8 mouse cellular contexts compared by ENCODE assay signal in genomic region chr8:4213210-4214005, GRCm38 (mm10). TPM values are rescaled to one million over a fixed set of nuclear protein-coding genes. Genes with fewer than 3 reads are reported as not detected.
DNase-seq lines count a peak whose midpoint lies in the region; ATAC-seq lines count a peak whose summit lies in the region.

No protein-coding gene starts in this region.

- whole genome bisulfite sequencing in embryonic facial prominence, embryonic 12.5 days, result 3% methylated on average over 18 of the region's 18 CpGs
- 3% methylated on average over 18 of the region's 18 CpGs for WGBS in limb, embryonic 10.5 days
- 3% methylated on average over 18 of the region's 18 CpGs for WGBS in stomach, embryonic 14.5 days

- peak overlapping the region; percentile 42 for H3K4me3 ChIP-seq in embryonic facial prominence, embryonic 12.5 days
- H3K4me3 ChIP-seq in limb, embryonic 10.5 days, result peak overlapping the region; percentile 54
- peak overlapping the region; percentile 41 for H3K4me3 ChIP-seq in stomach, embryonic 14.5 days (ENCODE audit: low read depth, low read length)

- H3K27me3 ChIP-seq in embryonic facial prominence, embryonic 12.5 days, result peaks cover 61% of the 10 kb centered on the region
- peaks cover 95% of the 10 kb centered on the region for H3K27me3 ChIP-seq in limb, embryonic 10.5 days (ENCODE audit: low read depth, poor library complexity, severe bottlenecking)
- no peaks in the 10 kb centered on the region for H3K27me3 ChIP-seq in stomach, embryonic 14.5 days (ENCODE audit: control insufficient read depth, insufficient read depth, low read length)

- peak; percentile 23; the same call in 1 of the 2 replicates for ATAC-seq in embryonic facial prominence, embryonic 12.5 days (ENCODE audit: insufficient number of reproducible peaks, insufficient read depth, low FRiP score, low TSS enrichment)
- peak; percentile 54 for ATAC-seq in megakaryocyte-erythroid progenitor cell, adult 5-6 weeks (replicated peaks; ENCODE audit: low FRiP score, low TSS enrichment, poor library complexity, severe bottlenecking)
- ATAC-seq in stomach, embryonic 14.5 days (ENCODE audit: insufficient number of reproducible peaks, insufficient read depth, low FRiP score, low read depth), result peak; percentile 77

- H3K27ac ChIP-seq in embryonic facial prominence, embryonic 12.5 days, result 0 out of 2 replicates have a peak overlapping the region, but pooled peaks have one; percentile 23
- H3K27ac ChIP-seq in limb, embryonic 10.5 days, result peak overlapping the region; percentile 70
- H3K27ac ChIP-seq in stomach, embryonic 14.5 days (ENCODE audit: low read length), result peak overlapping the region; percentile 49

- DNase-seq in urinary bladder, postnatal 14 days (ENCODE audit: low spot score), result peak; percentile 62
- DNase-seq in urinary bladder, adult 2 months (ENCODE audit: low spot score), result no peak
- peak; percentile 41 for DNase-seq in heart, postnatal 4 days
- peak; percentile 70 for DNase-seq in limb, embryonic 10.5 days (ENCODE audit: low spot score)
- DNase-seq in right cerebral cortex, adult 18-20 months, result no peak

- peak overlapping the region; percentile 39 for H3K9ac ChIP-seq in embryonic facial prominence, embryonic 12.5 days
- H3K9ac ChIP-seq in stomach, embryonic 14.5 days (replicated peaks; ENCODE audit: low read depth, low read length), result 0 out of 2 replicates have a peak overlapping the region, but pooled peaks have one; percentile 14

- peak overlapping the region; percentile 86 for H3K4me2 ChIP-seq in embryonic facial prominence, embryonic 12.5 days (replicated peaks)
- H3K4me2 ChIP-seq in stomach, embryonic 14.5 days (replicated peaks; ENCODE audit: low read depth, low read length), result peak overlapping the region; percentile 89

- peaks cover 22% of the 10 kb centered on the region for H3K4me1 ChIP-seq in embryonic facial prominence, embryonic 12.5 days
- H3K4me1 ChIP-seq in limb, embryonic 10.5 days, result peaks cover 40% of the 10 kb centered on the region
- H3K4me1 ChIP-seq in stomach, embryonic 14.5 days (ENCODE audit: control insufficient read depth, insufficient read depth, low read length), result no peaks in the 10 kb centered on the region

- no peaks in the 10 kb centered on the region for H3K9me3 ChIP-seq in embryonic facial prominence, embryonic 12.5 days
- H3K9me3 ChIP-seq in limb, embryonic 10.5 days (replicated peaks), result no peaks in the 10 kb centered on the region
- no peaks in the 10 kb centered on the region for H3K9me3 ChIP-seq in stomach, embryonic 14.5 days (ENCODE audit: control insufficient read depth, low read depth, low read length)

- H3K36me3 ChIP-seq in embryonic facial prominence, embryonic 12.5 days, result peaks cover 11% of the 10 kb centered on the region; the same call in 1 of the 2 replicates
- H3K36me3 ChIP-seq in limb, embryonic 10.5 days, result no peaks in the 10 kb centered on the region
- H3K36me3 ChIP-seq in stomach, embryonic 14.5 days (ENCODE audit: control insufficient read depth, insufficient read depth, low read length), result no peaks in the 10 kb centered on the region; the same call in 1 of the 2 replicates

RNA-seq across cellular contexts. Expression of gene Prr36, which starts 3.9 kb away (rescaled TPM):
- 0.72 and 1.1 TPM in 2 replicates for polyA plus RNA-seq in urinary bladder, adult 2 months (2012; rRNA removed)
- 5.5 and 6.1 TPM in 2 replicates for polyA plus RNA-seq in embryonic facial prominence, embryonic 12.5 days (2016; fragmentation: Nextera tagmentation; extraction: Ambion mirVana)
- under 1 TPM; 0.05 to 0.07 TPM for total RNA-seq in heart, postnatal 4 days (2021)
- polyA plus RNA-seq in limb, embryonic 10.5 days (2016; fragmentation: Nextera tagmentation; extraction: Ambion mirVana), result 1.5 and 2.2 TPM in 2 replicates
- total RNA-seq in megakaryocyte-erythroid progenitor cell, adult 5-6 weeks (2014; fragmentation: Nextera tagmentation), result 0.30 TPM in 1 of 2 replicates, not detected in the other
- not detected in 2 replicates for total RNA-seq in megakaryocyte-erythroid progenitor cell, adult 5-6 weeks (2017)
- 6.3 and 8.9 TPM in 2 replicates for polyA plus RNA-seq in stomach, embryonic 14.5 days (2014; fragmentation: Nextera tagmentation; extraction: Ambion mirVana)

RNA-seq across cellular contexts. Expression of gene Lrrc8e, which starts 13.2 kb away (rescaled TPM):
- 15.4 and 15.9 TPM in 2 replicates for polyA plus RNA-seq in urinary bladder, adult 2 months (2012; rRNA removed)
- polyA plus RNA-seq in embryonic facial prominence, embryonic 12.5 days (2016; fragmentation: Nextera tagmentation; extraction: Ambion mirVana), result 0.56 and 0.67 TPM in 2 replicates
- under 1 TPM; 0.14 TPM for total RNA-seq in heart, postnatal 4 days (2021)
- polyA plus RNA-seq in limb, embryonic 10.5 days (2016; fragmentation: Nextera tagmentation; extraction: Ambion mirVana), result 0.11 and 0.20 TPM in 2 replicates
- not detected in 2 replicates for total RNA-seq in megakaryocyte-erythroid progenitor cell, adult 5-6 weeks (2014; fragmentation: Nextera tagmentation)
- not detected in 2 replicates for total RNA-seq in megakaryocyte-erythroid progenitor cell, adult 5-6 weeks (2017)
- polyA plus RNA-seq in stomach, embryonic 14.5 days (2014; fragmentation: Nextera tagmentation; extraction: Ambion mirVana), result 3.5 and 3.6 TPM in 2 replicates

RNA-seq across cellular contexts. Expression of gene Map2k7, which starts 25.1 kb away (rescaled TPM):
- polyA plus RNA-seq in urinary bladder, adult 2 months (2012; rRNA removed), result 39.9 and 50.3 TPM in 2 replicates
- polyA plus RNA-seq in embryonic facial prominence, embryonic 12.5 days (2016; fragmentation: Nextera tagmentation; extraction: Ambion mirVana), result 36.1 and 40.1 TPM in 2 replicates
- total RNA-seq in heart, postnatal 4 days (2021), result 10 to 100 TPM; 66.7 to 68.9 TPM
- polyA plus RNA-seq in limb, embryonic 10.5 days (2016; fragmentation: Nextera tagmentation; extraction: Ambion mirVana), result 32.8 and 34.2 TPM in 2 replicates
- total RNA-seq in megakaryocyte-erythroid progenitor cell, adult 5-6 weeks (2014; fragmentation: Nextera tagmentation), result 45.9 and 54.5 TPM in 2 replicates
- total RNA-seq in megakaryocyte-erythroid progenitor cell, adult 5-6 weeks (2017), result 28.6 and 36.7 TPM in 2 replicates
- polyA plus RNA-seq in stomach, embryonic 14.5 days (2014; fragmentation: Nextera tagmentation; extraction: Ambion mirVana), result 22.0 and 26.0 TPM in 2 replicates

RNA-seq across cellular contexts. Expression of gene Gm49320, which starts 25.3 kb away (rescaled TPM):
- 4.3 and 5.9 TPM in 2 replicates for polyA plus RNA-seq in urinary bladder, adult 2 months (2012; rRNA removed)
- 1.1 and 2.0 TPM in 2 replicates for polyA plus RNA-seq in embryonic facial prominence, embryonic 12.5 days (2016; fragmentation: Nextera tagmentation; extraction: Ambion mirVana)
- under 1 TPM; 0.24 to 0.52 TPM for total RNA-seq in heart, postnatal 4 days (2021)
- polyA plus RNA-seq in limb, embryonic 10.5 days (2016; fragmentation: Nextera tagmentation; extraction: Ambion mirVana), result 0.85 and 1.6 TPM in 2 replicates
- 0.90 TPM in 1 of 2 replicates, not detected in the other for total RNA-seq in megakaryocyte-erythroid progenitor cell, adult 5-6 weeks (2014; fragmentation: Nextera tagmentation)
- 0.75 TPM in 1 of 2 replicates, not detected in the other for total RNA-seq in megakaryocyte-erythroid progenitor cell, adult 5-6 weeks (2017)
- polyA plus RNA-seq in stomach, embryonic 14.5 days (2014; fragmentation: Nextera tagmentation; extraction: Ambion mirVana), result 2.4 and 2.7 TPM in 2 replicates

RNA-seq across cellular contexts. Expression of gene Tgfbr3l, which starts 34.6 kb away (rescaled TPM):
- 31.6 and 33.6 TPM in 2 replicates for polyA plus RNA-seq in urinary bladder, adult 2 months (2012; rRNA removed)
- polyA plus RNA-seq in embryonic facial prominence, embryonic 12.5 days (2016; fragmentation: Nextera tagmentation; extraction: Ambion mirVana), result 5.8 and 6.5 TPM in 2 replicates
- total RNA-seq in heart, postnatal 4 days (2021), result 1 to 10 TPM; 4.0 to 5.5 TPM
- 2.8 and 3.3 TPM in 2 replicates for polyA plus RNA-seq in limb, embryonic 10.5 days (2016; fragmentation: Nextera tagmentation; extraction: Ambion mirVana)
- total RNA-seq in megakaryocyte-erythroid progenitor cell, adult 5-6 weeks (2014; fragmentation: Nextera tagmentation), result 9.2 and 16.7 TPM in 2 replicates
- total RNA-seq in megakaryocyte-erythroid progenitor cell, adult 5-6 weeks (2017), result 0.61 and 4.1 TPM in 2 replicates
- polyA plus RNA-seq in stomach, embryonic 14.5 days (2014; fragmentation: Nextera tagmentation; extraction: Ambion mirVana), result 4.9 and 5.3 TPM in 2 replicates

Comparison
In these comparisons a context has a peak if more than half of its experiments do, and no peak if none do; other contexts are left out.
1. DNase-seq: peak in urinary bladder, postnatal 14 days (single experiment), heart, postnatal 4 days (single experiment) and limb, embryonic 10.5 days (single experiment); none in urinary bladder, adult 2 months (single experiment) and right cerebral cortex, adult 18-20 months (single experiment).
2. ATAC-seq: peak in every context shown above with its lines; median percentile 77 in stomach, embryonic 14.5 days; 54 in megakaryocyte-erythroid progenitor cell, adult 5-6 weeks; 23 in embryonic facial prominence, embryonic 12.5 days.
3. Peak in every context shown above with its lines, with median percentiles within 50 percentile points of each other: H3K27ac ChIP-seq and H3K4me3 ChIP-seq.